Mouse (Mus musculus) intestine, postnatal 0 days (tissue): ENCODE results near the gene Daglb. TPM values are rescaled to one million over a fixed set of nuclear protein-coding genes. Genes with fewer than 3 reads are reported as not detected.
A peak's percentile ranks its signal among the peaks of the same experiment; 100 is the strongest.

Source experiments
- ATAC-seq: fragments of 200-750 bp; cut with Nextera tagmentation; 2 replicates; pipeline ENCODE4 v1.8.0; 2017; ENCODE audit warnings: mild to moderate bottlenecking, moderate TSS enrichment, moderate library complexity
- H3K27ac ChIP-seq: fragments of 300-500 bp; sonication (generic); 2 replicates; pipeline ENCODE4 v1.5.1; 2014; ENCODE audit warnings: mild to moderate bottlenecking, low read depth, low read length, moderate library complexity
- H3K27me3 ChIP-seq: fragments of 300-500 bp; sonication (generic); replicated peaks from 2 replicates; pipeline ENCODE4 v1.6.1; 2014; ENCODE audit warnings: low read length, mixed read lengths; ENCODE audit not compliant: control insufficient read depth, insufficient read depth
- H3K36me3 ChIP-seq: fragments of 300-500 bp; sonication (generic); 2 replicates; pipeline ENCODE4 v1.6.1; 2014; ENCODE audit warnings: mild to moderate bottlenecking, moderate library complexity; ENCODE audit not compliant: control insufficient read depth, insufficient read depth
- H3K4me1 ChIP-seq: fragments of 300-500 bp; sonication (generic); replicated peaks from 2 replicates; pipeline ENCODE4 v1.6.1; 2014; ENCODE audit warnings: antibody characterized with exemption, low read length, mixed read lengths; ENCODE audit not compliant: control insufficient read depth, insufficient read depth
- H3K4me2 ChIP-seq: fragments of 300-500 bp; sonication (generic); replicated peaks from 2 replicates; pipeline ENCODE4 v1.6.1; 2014; ENCODE audit warnings: low read depth, mild to moderate bottlenecking, moderate library complexity
- H3K4me3 ChIP-seq: fragments of 300-500 bp; sonication (generic); 2 replicates; pipeline ENCODE4 v1.5.1; 2014; ENCODE audit warnings: low read depth, low read length
- H3K9ac ChIP-seq: fragments of 300-500 bp; sonication (generic); 2 replicates; pipeline ENCODE4 v1.6.1; 2014; ENCODE audit warnings: mild to moderate bottlenecking, low read depth, low read length
- H3K9me3 ChIP-seq: fragments of 300-500 bp; sonication (generic); 2 replicates; pipeline ENCODE4 v1.6.1; 2016; ENCODE audit warnings: mixed run types; ENCODE audit not compliant: control insufficient read depth
- CTCF ChIP-seq: sonication (generic); IDR thresholded peaks from 2 replicates; pipeline ENCODE4 v1.5.1; 2016; ENCODE audit warnings: low read depth, mild to moderate bottlenecking, control low read depth, antibody characterized with exemption, moderate library complexity
- WGBS: fragments of 180-500 bp; shearing (Covaris S2); extraction: QIAGEN DNeasy Blood & Tissue Kit; methylation state at CpG from one replicate; pipeline ENCODE4 v1.1.7; 2014; 5-methylcytosine and 5-hydroxymethylcytosine counted together
- polyA plus RNA-seq: library from polyadenylated mRNA; unstranded; fragments of >200 nt; fragmentation: Nextera tagmentation; extraction: Ambion mirVana; gene quantifications from 2 replicates; pipeline ENCODE4 v1.2.1, GENCODE M21; 2015

The Daglb gene
- polyA plus RNA-seq, 1 experiment from 2014 or later: 10.6 TPM

DNA sequence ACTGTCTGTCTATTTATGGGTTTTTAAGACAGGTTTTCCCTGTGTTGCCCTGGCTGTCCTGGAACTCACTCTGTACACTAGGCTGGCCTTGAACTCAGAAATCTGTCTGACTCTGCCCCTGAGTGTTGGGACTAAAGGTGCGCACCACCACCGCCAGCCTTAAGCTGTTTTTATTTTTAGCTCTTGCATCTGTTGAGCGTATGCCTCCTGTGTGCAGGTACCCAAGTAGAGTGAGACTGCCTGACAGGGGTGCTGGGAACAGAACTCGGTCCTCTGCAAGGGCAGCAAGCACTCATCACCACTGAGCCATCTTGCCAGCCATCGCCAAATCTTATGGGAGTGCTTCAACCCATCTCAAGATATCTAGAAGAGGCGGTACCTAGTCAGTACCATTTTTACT lies 11.6 kb downstream of the Daglb start:
- Histone ChIP-seq H3K27me3 (no peaks in the 10 kb centered on the region), H3K27ac (no peak overlapping the region), H3K9me3 (no peaks in the 10 kb centered on the region), H3K4me1 (no peaks in the 10 kb centered on the region), H3K4me2 (no peak overlapping the region), H3K36me3 (peaks cover 72% of the 10 kb centered on the region), H3K4me3 (no peak overlapping the region), H3K9ac (no peak overlapping the region)
- no peak for ATAC-seq
- TF ChIP-seq CTCF: no peak
- WGBS: 97% methylated on average over 6 of the region's 6 CpGs

DNA sequence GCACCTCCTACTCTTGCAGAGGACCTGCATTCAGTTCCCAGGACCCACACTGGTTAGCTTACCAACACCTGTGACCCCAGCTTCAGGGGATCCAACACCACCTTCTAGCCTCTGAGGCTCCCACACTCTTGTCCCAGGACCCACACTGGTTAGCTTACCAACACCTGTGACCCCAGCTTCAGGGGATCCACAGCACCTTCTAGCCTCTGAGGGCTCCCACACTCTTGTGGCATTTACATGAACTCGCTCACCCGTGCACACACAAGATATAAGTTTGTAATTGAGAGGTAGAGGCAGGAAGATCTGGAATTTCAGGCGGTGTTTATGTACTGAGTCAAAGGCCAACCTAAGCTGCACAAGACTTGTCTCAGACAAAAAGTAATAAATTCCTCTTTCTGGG lies 13.5 kb downstream of the Daglb start:
- Histone ChIP-seq H3K9ac (no peak overlapping the region), H3K4me2 (no peak overlapping the region), H3K27me3 (no peaks in the 10 kb centered on the region), H3K4me3 (no peak overlapping the region), H3K9me3 (no peaks in the 10 kb centered on the region), H3K36me3 (peaks cover 74% of the 10 kb centered on the region), H3K27ac (no peak overlapping the region), H3K4me1 (no peaks in the 10 kb centered on the region)
- TF ChIP-seq CTCF: no peak
- ATAC-seq: no peak
- 71% methylated on average over 3 of the region's 3 CpGs for WGBS

DNA sequence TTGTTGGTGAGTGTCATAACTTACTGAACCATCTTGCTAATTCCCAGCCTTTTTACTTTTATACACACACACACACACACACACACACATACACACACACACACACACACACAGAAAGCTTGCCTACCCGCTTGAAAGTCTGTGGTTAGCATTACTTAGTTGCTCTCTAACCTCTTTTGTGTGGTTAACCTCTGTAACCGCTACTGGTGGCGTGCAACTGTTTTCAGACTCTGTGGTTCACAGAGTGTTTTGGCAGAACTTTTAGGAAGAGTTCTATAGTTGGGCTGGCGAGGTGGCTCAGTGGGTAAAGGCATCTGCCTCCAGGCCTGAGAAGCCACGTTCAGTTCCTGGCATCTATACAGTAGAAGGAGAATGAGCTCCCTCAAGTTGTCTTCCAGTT lies 20.6 kb downstream of the Daglb start:
- no peak overlapping the region for H3K27ac ChIP-seq
- H3K36me3 ChIP-seq: peaks cover 67% of the 10 kb centered on the region
- no peak overlapping the region for H3K9ac ChIP-seq
- H3K4me1 ChIP-seq: no peaks in the 10 kb centered on the region
- H3K4me2 ChIP-seq: no peak overlapping the region
- no peak for TF ChIP-seq CTCF
- no peak for ATAC-seq
- no peaks in the 10 kb centered on the region for H3K9me3 ChIP-seq
- H3K4me3 ChIP-seq: no peak overlapping the region
- no peaks in the 10 kb centered on the region for H3K27me3 ChIP-seq
- WGBS: 87% methylated on average over 5 of the region's 5 CpGs

DNA sequence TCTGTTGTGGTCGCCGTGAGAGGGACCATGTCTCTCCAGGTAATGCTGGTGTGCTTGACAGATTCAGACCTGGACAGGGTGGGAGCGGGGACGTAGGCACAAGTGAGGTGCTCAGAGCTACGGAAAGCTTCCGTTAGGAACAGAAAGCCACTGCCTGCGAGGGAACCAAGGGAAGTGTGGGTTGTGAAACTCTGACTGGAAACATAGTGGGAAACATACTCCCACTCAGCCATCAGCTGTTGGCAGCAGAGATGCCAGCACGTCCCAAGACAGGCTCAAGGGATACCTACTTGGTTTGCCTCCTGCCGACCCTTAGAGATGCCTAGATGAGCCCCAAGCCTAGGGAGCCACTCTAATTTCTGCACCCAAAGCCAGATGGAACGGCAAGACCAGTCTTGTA lies 22.8 kb downstream of the Daglb start:
- no peak overlapping the region for H3K4me3 ChIP-seq
- H3K27me3 ChIP-seq: no peaks in the 10 kb centered on the region
- H3K9ac ChIP-seq: no peak overlapping the region
- H3K9me3 ChIP-seq: no peaks in the 10 kb centered on the region
- no peak overlapping the region for H3K4me2 ChIP-seq
- H3K27ac ChIP-seq: no peak overlapping the region
- no peaks in the 10 kb centered on the region for H3K4me1 ChIP-seq
- peaks cover 64% of the 10 kb centered on the region for H3K36me3 ChIP-seq
- ATAC-seq: no peak
- no peak for TF ChIP-seq CTCF
- 86% methylated on average over 10 of the region's 10 CpGs for WGBS

DNA sequence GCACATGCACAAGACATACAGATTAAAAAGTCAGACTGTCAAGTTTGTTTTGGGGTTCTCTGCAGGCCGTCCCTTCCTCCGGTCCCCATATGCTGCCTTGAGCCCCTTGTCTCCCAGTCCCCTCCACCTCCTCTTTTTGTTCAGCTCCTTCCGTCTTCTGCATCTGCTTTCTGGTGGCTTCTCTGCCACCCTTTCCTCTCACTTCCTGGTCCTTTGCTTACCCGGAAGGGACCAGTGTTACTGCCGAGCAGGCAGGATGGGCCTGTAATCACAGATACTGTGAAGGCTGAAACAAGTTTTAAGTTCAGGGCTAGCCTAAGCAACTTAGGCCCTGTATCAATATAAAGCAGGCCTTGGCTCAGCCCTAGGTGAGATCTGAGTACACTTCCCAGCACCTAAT lies 23.6 kb downstream of the Daglb start:
- no peak for TF ChIP-seq CTCF
- Histone ChIP-seq H3K4me2 (no peak overlapping the region), H3K27me3 (no peaks in the 10 kb centered on the region), H3K27ac (no peak overlapping the region), H3K9ac (no peak overlapping the region), H3K36me3 (peaks cover 56% of the 10 kb centered on the region), H3K4me1 (no peaks in the 10 kb centered on the region), H3K9me3 (no peaks in the 10 kb centered on the region), H3K4me3 (no peak overlapping the region)
- no peak for ATAC-seq
- 89% methylated on average over 5 of the region's 5 CpGs for WGBS

DNA sequence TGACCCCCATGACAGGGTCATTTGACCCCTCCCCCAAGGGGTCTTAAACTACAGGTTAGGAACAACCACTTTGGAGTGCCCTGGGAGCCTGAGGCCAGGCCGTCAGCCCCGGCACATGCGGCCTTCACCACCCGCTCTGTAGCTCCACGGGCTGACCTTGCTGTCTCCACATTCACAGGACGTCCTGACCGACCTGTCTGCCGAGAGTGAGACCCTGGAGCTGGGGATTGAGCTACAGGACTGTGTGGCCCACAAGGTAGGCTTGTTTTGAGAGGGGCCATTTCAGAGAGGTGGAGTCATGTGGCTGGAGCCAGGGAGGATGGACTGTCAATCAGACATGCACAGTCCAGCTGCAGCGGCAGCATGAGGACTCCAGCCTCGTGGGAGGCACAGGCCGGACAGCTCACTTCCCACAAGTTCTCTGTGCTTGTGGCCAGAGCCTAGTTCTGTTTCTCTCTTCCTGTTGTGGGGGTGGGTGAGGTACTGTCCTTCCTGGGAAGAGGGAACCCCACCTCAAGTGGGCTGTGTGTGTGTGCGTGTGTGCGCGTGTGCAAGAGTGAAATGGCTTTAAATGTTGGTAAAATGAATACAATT lies 25.5 kb downstream of the Daglb start:
- H3K4me2 ChIP-seq: no peak overlapping the region
- no peak for ATAC-seq
- no peak overlapping the region for H3K9ac ChIP-seq
- H3K4me1 ChIP-seq: no peaks in the 10 kb centered on the region
- no peaks in the 10 kb centered on the region for H3K9me3 ChIP-seq
- no peak overlapping the region for H3K27ac ChIP-seq
- H3K4me3 ChIP-seq: no peak overlapping the region
- peaks cover 49% of the 10 kb centered on the region for H3K36me3 ChIP-seq
- TF ChIP-seq CTCF: no peak
- WGBS: 81% methylated on average over 14 of the region's 14 CpGs
- H3K27me3 ChIP-seq: no peaks in the 10 kb centered on the region

DNA sequence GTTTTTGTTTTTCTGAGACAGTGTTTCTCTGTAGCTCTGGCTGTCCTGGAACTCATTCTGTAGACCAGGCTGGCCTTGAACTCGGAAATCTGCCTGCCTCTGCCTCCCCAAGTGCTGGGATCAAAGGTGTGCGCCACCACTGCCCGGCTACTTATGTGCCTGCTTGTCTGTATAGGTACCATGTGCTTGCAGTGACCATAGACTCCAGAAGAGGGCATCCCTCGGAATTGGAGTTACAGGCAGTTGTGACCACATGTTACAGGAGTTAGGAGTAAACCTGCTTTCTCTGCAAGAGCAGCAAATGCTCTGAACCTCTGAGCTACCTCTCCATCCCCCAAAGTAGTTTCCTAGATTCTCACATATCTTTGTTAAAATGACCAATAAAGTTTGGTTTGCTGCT lies 27.4 kb downstream of the Daglb start:
- peak; percentile 38 for TF ChIP-seq CTCF
- no peaks in the 10 kb centered on the region for H3K9me3 ChIP-seq
- no peaks in the 10 kb centered on the region for H3K4me1 ChIP-seq
- no peak for ATAC-seq
- 93% methylated on average over 4 of the region's 4 CpGs for WGBS
- H3K4me2 ChIP-seq: no peak overlapping the region
- H3K36me3 ChIP-seq: peaks cover 43% of the 10 kb centered on the region
- no peak overlapping the region for H3K4me3 ChIP-seq
- H3K27me3 ChIP-seq: no peaks in the 10 kb centered on the region
- no peak overlapping the region for H3K27ac ChIP-seq
- no peak overlapping the region for H3K9ac ChIP-seq
